Comparison of ENCODE assay signal across 8 mouse cellular contexts in genomic region chr8:4275275-4276110, GRCm38 (mm10). TPM values are rescaled to one million over a fixed set of nuclear protein-coding genes. Genes with fewer than 3 reads are reported as not detected.
DNase-seq lines count a peak whose midpoint lies in the region; ATAC-seq lines count a peak whose summit lies in the region.

Gene Timm44 (minus strand): TSS chr8:4275913.

- H3K9ac ChIP-seq in hindbrain, embryonic 12.5 days, result peak within 1 kb of the TSS; percentile 79

- H3K4me2 ChIP-seq in hindbrain, embryonic 12.5 days (replicated peaks), result peak within 1 kb of the TSS; percentile 61

- no peaks in the 10 kb centered on the region for H3K9me3 ChIP-seq in hindbrain, embryonic 12.5 days (replicated peaks)

- WGBS in hindbrain, embryonic 12.5 days, result under 1% methylated on average over 39 of the region's 39 CpGs

- H3K36me3 ChIP-seq in hindbrain, embryonic 12.5 days, result peaks cover 27% of the 10 kb centered on the region

- DNase-seq in NIH3T3 (ENCODE audit: low read depth), result peak; percentile 98
- peak; percentile 99 for DNase-seq in cerebellum, postnatal 10 days
- peak; percentile 96 to 98 for DNase-seq in frontal cortex, postnatal 10 days (ENCODE audit: low spot score in 2 of 2)
- peak; percentile 89 to 98 for DNase-seq in layer of hippocampus, postnatal 14 days (ENCODE audit: low spot score in 2 of 2)
- DNase-seq in lung, postnatal 14 days, result peak; percentile 93
- peak; percentile 93 for DNase-seq in retina, adult 2 months (ENCODE audit: low read depth, low spot score)
- DNase-seq in thymus, postnatal 36 days, result peak; percentile 91 to 92

- H3K27ac ChIP-seq in hindbrain, embryonic 12.5 days, result peak within 1 kb of the TSS; percentile 76

- H3K27me3 ChIP-seq in hindbrain, embryonic 12.5 days, result no peaks in the 10 kb centered on the region

- peaks cover 7% of the 10 kb centered on the region for H3K4me1 ChIP-seq in hindbrain, embryonic 12.5 days

- H3K4me3 ChIP-seq in hindbrain, embryonic 12.5 days, result peak within 1 kb of the TSS; percentile 61

- peak; percentile 94 for ATAC-seq in hindbrain, embryonic 12.5 days (ENCODE audit: low FRiP score)

RNA-seq across cellular contexts. Expression of gene Timm44, which starts in this region (rescaled TPM):
- 49.9 and 54.1 TPM in 2 replicates for polyA plus RNA-seq in hindbrain, embryonic 12.5 days (2016; fragmentation: Nextera tagmentation; extraction: Ambion mirVana)
- total RNA-seq in layer of hippocampus, postnatal 14 days (2021), result 10 to 100 TPM; 69.2 to 70.7 TPM

Comparison
In these comparisons a context has a peak if more than half of its experiments do, and no peak if none do; other contexts are left out.
1. Peak in every context shown above with its lines: DNase-seq, ATAC-seq, H3K4me3 ChIP-seq and H3K27ac ChIP-seq.